Mouse (Mus musculus) hindbrain, embryonic 13.5 days (tissue): ENCODE measurements around the gene Dlx2. TPM values are rescaled to one million over a fixed set of nuclear protein-coding genes. Genes with fewer than 3 reads are reported as not detected.

Experiments
- polyA plus RNA-seq: library from polyadenylated mRNA; unstranded; fragments of >200 nt; fragmentation: Nextera tagmentation; extraction: Ambion mirVana; gene quantifications from 2 replicates; pipeline ENCODE4 v1.2.1, GENCODE M21; 2015

Gene Dlx2
- polyA plus RNA-seq, 1 experiment from 2014 or later, result 0.51 TPM

Other genes with a start within 250 kb of the Dlx2 start
- gene Slc25a12, start 179.0 kb downstream of the Dlx2 start, polyA plus RNA-seq, result 74.2 and 77.5 TPM in 2 replicates
- gene Hat1, start 157.8 kb downstream of the Dlx2 start, polyA plus RNA-seq, result 55.1 and 61.3 TPM in 2 replicates
- gene Metap1d, start 93.5 kb downstream of the Dlx2 start, polyA plus RNA-seq, result 33.4 and 33.7 TPM in 2 replicates
- 0.96 and 1.4 TPM in 2 replicates for gene Dlx1, start 18.6 kb downstream of the Dlx2 start, polyA plus RNA-seq
- 20.7 and 25.9 TPM in 2 replicates for gene Itga6, start 198.9 kb upstream of the Dlx2 start, polyA plus RNA-seq